Mouse (Mus musculus) frontal cortex, adult 2 months (tissue): ENCODE results near the gene Slc25a23. TPM values are rescaled to one million over a fixed set of nuclear protein-coding genes. Genes with fewer than 3 reads are reported as not detected.

Experiments
- DNase-seq, 2 experiments: peaks; one replicate each; pipeline ENCODE4 v3.0.0; 2022; ENCODE audit warnings: low spot score in 1 of 2; ENCODE audit errors: extremely low spot score in 1 of 2
- polyA plus RNA-seq: library from polyadenylated mRNA; depleted of rRNA; stranded (reverse); fragments of >200 nt; gene quantifications from 2 replicates; pipeline ENCODE4 v1.2.3, GENCODE M21; 2012; rRNA removed

Slc25a23 gene
- polyA plus RNA-seq, 1 experiment, result 290 TPM

GRCm38 (mm10) chr17:57027471-57027870 lies 32.2 kb downstream of the Slc25a23 start:
- DNase-seq, result no peak

- no peak for DNase-seq
These were observed 38.7 kb downstream of the Slc25a23 start for GRCm38 (mm10) chr17:57020960-57021359.

- DNase-seq, result no peak
These were observed 40.0 kb downstream of the Slc25a23 start for GRCm38 (mm10) chr17:57019693-57020092.

DNA sequence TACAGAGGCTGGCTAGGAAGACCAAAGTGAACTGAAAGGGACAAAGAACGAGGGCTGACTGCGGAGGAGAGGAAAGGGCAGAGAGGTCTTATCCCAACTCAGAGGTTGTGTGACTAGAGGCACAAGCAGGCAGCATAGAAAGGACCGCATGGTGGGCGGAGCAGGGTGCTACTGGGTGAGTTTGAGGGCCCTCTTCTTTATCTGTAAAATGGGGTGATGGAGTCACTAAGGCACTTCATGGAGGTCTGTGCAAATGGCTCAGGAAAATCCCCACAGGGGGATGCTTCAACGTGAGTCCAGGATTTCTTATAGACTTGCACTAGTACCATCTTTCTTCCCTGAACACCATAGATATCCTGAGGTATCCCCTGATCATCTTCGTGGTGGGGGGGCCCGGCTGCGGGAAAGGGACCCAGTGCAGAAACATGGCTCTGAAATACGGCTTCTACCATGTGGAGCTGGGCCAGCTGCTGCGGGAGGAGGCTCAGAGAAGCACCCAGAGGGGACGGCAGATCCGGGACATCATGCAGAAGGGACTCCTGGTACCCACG lies 47.3 kb downstream of the Slc25a23 start:
- DNase-seq, result no peak

- peak; percentile 94 to 97 for DNase-seq
These were observed 48.2 kb downstream of the Slc25a23 start, which contains the start of the genes Gtf2f1 and Gm17949 for GRCm38 (mm10) chr17:57011236-57012141. TSS of gene Gtf2f1 (minus strand) at chr17:57011288. TSS of gene Gm17949 (plus strand) at chr17:57011469.

DNA sequence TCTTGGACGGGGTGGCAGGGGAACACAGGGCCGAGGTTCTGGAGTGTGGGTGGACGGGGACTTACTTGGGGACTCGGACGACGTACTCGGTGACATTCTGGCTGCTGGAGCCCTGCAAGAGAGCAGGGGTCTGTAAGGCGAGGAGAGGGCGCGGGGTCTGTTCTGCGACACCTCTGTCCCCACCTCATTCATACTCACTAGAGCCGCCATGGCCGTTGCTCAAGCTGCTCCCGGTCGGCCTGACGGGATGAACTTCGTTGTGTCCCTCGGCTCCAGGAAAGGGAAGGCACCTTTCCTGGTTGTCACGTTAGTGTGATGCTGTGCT lies 48.8 kb downstream of the Slc25a23 start:
- DNase-seq, result no peak

DNA sequence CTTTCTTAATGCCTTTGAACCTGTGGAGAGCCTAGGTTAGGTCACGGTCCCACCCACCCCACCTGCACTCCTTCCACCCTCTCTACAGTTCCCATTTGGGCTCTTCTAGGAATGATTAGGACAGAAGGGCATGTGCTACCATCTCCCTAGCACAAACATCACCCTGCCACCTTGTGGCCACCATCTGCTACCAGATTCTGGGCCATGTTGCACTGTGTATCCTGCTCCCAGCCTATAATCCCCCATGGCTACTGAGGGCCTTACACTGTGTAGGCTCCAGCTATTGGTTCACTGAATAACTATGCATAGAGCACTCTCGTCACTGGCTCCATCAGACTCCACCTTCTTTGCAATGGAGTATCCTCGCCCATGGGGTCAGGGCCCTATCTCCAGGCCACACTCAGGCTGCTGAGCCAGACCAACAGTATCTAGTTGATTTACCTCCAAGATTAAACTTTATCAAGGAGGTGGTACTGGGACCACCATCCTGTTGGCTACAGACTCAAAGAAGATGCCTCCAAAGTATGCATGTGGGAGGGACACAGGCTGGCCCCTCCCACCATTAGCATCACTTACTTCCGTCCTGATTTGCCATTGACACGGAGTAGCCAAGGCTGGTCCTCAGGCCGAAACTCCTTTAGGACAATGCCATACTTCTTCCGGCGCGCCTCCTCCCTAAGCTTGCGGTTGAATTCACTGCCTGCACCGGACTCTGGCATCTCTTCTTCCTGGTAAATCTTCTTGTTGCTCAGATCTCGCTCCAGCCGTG lies 52.3 kb downstream of the Slc25a23 start:
- no peak for DNase-seq

- no peak for DNase-seq
These were observed 55.7 kb downstream of the Slc25a23 start for GRCm38 (mm10) chr17:57003994-57004393.

GRCm38 (mm10) chr17:57001228-57001627 lies 58.4 kb downstream of the Slc25a23 start:
- no peak for DNase-seq

GRCm38 (mm10) chr17:56999968-57000609 lies 59.6 kb downstream of the Slc25a23 start, which contains the start of gene Pspn:
TSS of gene Pspn (minus strand) at chr17:57000018.
- DNase-seq, result no peak

- DNase-seq, result no peak
These were observed 60.2 kb downstream of the Slc25a23 start for GRCm38 (mm10) chr17:56999414-56999813.

- peak; percentile 94 to 95 for DNase-seq
These were observed 62.5 kb downstream of the Slc25a23 start, which contains the start of gene Alkbh7 for GRCm38 (mm10) chr17:56997029-56997667. TSS of gene Alkbh7 (plus strand) at chr17:56997339.

GRCm38 (mm10) chr17:56996506-56996905 lies 63.2 kb downstream of the Slc25a23 start:
- no peak for DNase-seq

DNA sequence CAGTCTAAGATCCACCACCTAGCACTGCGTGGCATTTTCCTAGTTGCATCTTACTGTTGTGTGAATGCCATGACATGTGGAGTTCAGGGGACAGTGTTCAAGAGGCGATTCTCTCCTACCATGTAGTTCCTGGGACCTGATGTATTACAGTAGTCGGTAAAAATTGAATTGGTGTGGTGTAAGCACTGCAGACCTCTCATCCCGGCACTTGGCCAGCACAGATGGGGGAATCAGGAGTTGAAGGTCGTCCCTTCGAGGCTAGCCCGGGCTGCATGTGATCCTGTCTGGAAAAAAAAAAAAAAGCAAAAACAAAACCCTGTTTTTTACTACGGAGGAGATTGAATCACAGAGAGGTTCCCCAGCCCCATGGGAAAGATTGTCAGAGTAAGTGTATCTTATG lies 64.6 kb downstream of the Slc25a23 start:
- no peak for DNase-seq

Other genes starting within 250 kb of the Slc25a23 start
- 3.6 and 4.0 TPM in 2 replicates for gene Rfx2, start 228.8 kb downstream of the Slc25a23 start, polyA plus RNA-seq
- gene Acsbg2, start 185.4 kb downstream of the Slc25a23 start, polyA plus RNA-seq, result 0.04 TPM in 1 of 2 replicates, not detected in the other
- 0.12 and 0.15 TPM in 2 replicates for gene 1700061G19Rik, start 184.4 kb downstream of the Slc25a23 start, polyA plus RNA-seq
- gene Mllt1, start 124.4 kb downstream of the Slc25a23 start, polyA plus RNA-seq, result 73.3 and 80.1 TPM in 2 replicates
- gene Acer1, start 77.7 kb downstream of the Slc25a23 start, polyA plus RNA-seq, result not detected in 2 replicates
- gene Clpp, start 69.6 kb downstream of the Slc25a23 start, polyA plus RNA-seq, result 146 and 147 TPM in 2 replicates
- gene Alkbh7, start 62.5 kb downstream of the Slc25a23 start, polyA plus RNA-seq, result 32.4 and 36.0 TPM in 2 replicates
- 0.44 TPM in 1 of 2 replicates, not detected in the other for gene Pspn, start 59.8 kb downstream of the Slc25a23 start, polyA plus RNA-seq
- gene Gtf2f1, start 48.6 kb downstream of the Slc25a23 start, polyA plus RNA-seq, result 74.7 and 86.4 TPM in 2 replicates
- 0.08 TPM in 1 of 2 replicates, not detected in the other for gene Gm17949, start 48.4 kb downstream of the Slc25a23 start, polyA plus RNA-seq
- gene Khsrp, start 28.3 kb downstream of the Slc25a23 start, polyA plus RNA-seq, result 62.6 and 64.9 TPM in 2 replicates
- gene Slc25a41, start 18.2 kb downstream of the Slc25a23 start, polyA plus RNA-seq, result 0.57 and 0.66 TPM in 2 replicates
- gene Crb3, start 758 bp downstream of the Slc25a23 start, polyA plus RNA-seq, result 1.0 and 1.7 TPM in 2 replicates
- gene Dennd1c, start 18.7 kb upstream of the Slc25a23 start, polyA plus RNA-seq, result 2.3 and 2.4 TPM in 2 replicates
- gene Tubb4a, start 27.9 kb upstream of the Slc25a23 start, polyA plus RNA-seq, result 514 and 612 TPM in 2 replicates
- 1.4 and 1.6 TPM in 2 replicates for gene Tnfsf9, start 45.5 kb upstream of the Slc25a23 start, polyA plus RNA-seq
- 0.40 and 0.66 TPM in 2 replicates for gene Cd70, start 89.9 kb upstream of the Slc25a23 start, polyA plus RNA-seq
- not detected in 2 replicates for gene Tnfsf14, start 134.3 kb upstream of the Slc25a23 start, polyA plus RNA-seq
- gene C3, start 168.3 kb upstream of the Slc25a23 start, polyA plus RNA-seq, result 0.18 and 1.6 TPM in 2 replicates
- gene Gpr108, start 188.6 kb upstream of the Slc25a23 start, polyA plus RNA-seq, result 25.0 and 26.1 TPM in 2 replicates
- 7.9 and 10.0 TPM in 2 replicates for gene Trip10, start 189.6 kb upstream of the Slc25a23 start, polyA plus RNA-seq
- gene Vav1, start 219.2 kb upstream of the Slc25a23 start, polyA plus RNA-seq, result 3.1 and 4.4 TPM in 2 replicates